ENCODE assay signal across 8 mouse cellular contexts in genomic region chr1:177442196-177442808, GRCm38 (mm10). TPM values are rescaled to one million over a fixed set of nuclear protein-coding genes. Genes with fewer than 3 reads are reported as not detected.
A peak's percentile ranks its signal among the peaks of the same experiment; 100 is the strongest.
DNase-seq lines count a peak whose midpoint lies in the region; ATAC-seq and TF ChIP-seq lines count a peak whose summit lies in the region.

Zbtb18 (plus strand) TSS chr1:177442351.

- WGBS in lung, postnatal 0 days: 3% methylated on average over 7 of the region's 106 CpGs
- under 1% methylated on average over 36 of the region's 106 CpGs for WGBS in intestine, embryonic 16.5 days
- 2% methylated on average over 70 of the region's 106 CpGs for WGBS in midbrain, embryonic 10.5 days

- TF ChIP-seq EP300 in lung, postnatal 0 days (IDR thresholded peaks at IDR 0.05): no peak

- peak within 1 kb of the TSS; percentile 79 for H3K4me3 ChIP-seq in lung, postnatal 0 days (ENCODE audit: low read depth, low read length)
- H3K4me3 ChIP-seq in intestine, embryonic 16.5 days (ENCODE audit: low read length): peak within 1 kb of the TSS; percentile 76
- peak within 1 kb of the TSS; percentile 97 for H3K4me3 ChIP-seq in midbrain, embryonic 10.5 days

- H3K4me2 ChIP-seq in lung, postnatal 0 days (replicated peaks; ENCODE audit: low read depth, low read length): peak within 1 kb of the TSS; percentile 98
- peak within 1 kb of the TSS; percentile 91 for H3K4me2 ChIP-seq in intestine, embryonic 16.5 days (ENCODE audit: low read depth, low read length)

- intact Hi-C loops in gastrocnemius, postnatal 14 days (cut with DNase I; ENCODE audit: low total_unique reads): loop anchor here (10.0 kb wide), 1 partner anchor 242 kb away; no protein-coding TSS in a partner anchor

- ATAC-seq in lung, postnatal 0 days: peak; percentile 8
- peak; percentile 16 for ATAC-seq in intestine, embryonic 16.5 days

- no peak for TF ChIP-seq CTCF in lung, postnatal 0 days (IDR thresholded peaks at IDR 0.05)

- no peaks in the 10 kb centered on the region for H3K9me3 ChIP-seq in lung, postnatal 0 days (ENCODE audit: low read length)
- H3K9me3 ChIP-seq in intestine, embryonic 16.5 days (ENCODE audit: control insufficient read depth, low read length): no peaks in the 10 kb centered on the region
- H3K9me3 ChIP-seq in midbrain, embryonic 10.5 days (replicated peaks): no peaks in the 10 kb centered on the region

- peak within 1 kb of the TSS; percentile 79 for H3K9ac ChIP-seq in lung, postnatal 0 days (replicated peaks; ENCODE audit: low read depth)
- peak within 1 kb of the TSS; percentile 90 for H3K9ac ChIP-seq in intestine, embryonic 16.5 days (ENCODE audit: low read depth, low read length)

- peaks cover 14% of the 10 kb centered on the region for H3K4me1 ChIP-seq in lung, postnatal 0 days (ENCODE audit: insufficient read depth, low read depth, low read length)
- peaks cover 4% of the 10 kb centered on the region; the same call in 1 of the 2 replicates for H3K4me1 ChIP-seq in intestine, embryonic 16.5 days (ENCODE audit: control insufficient read depth, insufficient read depth, low read length)
- peaks cover 57% of the 10 kb centered on the region for H3K4me1 ChIP-seq in midbrain, embryonic 10.5 days

- no peaks in the 10 kb centered on the region for H3K27me3 ChIP-seq in lung, postnatal 0 days (replicated peaks; ENCODE audit: insufficient read depth, low read length)
- H3K27me3 ChIP-seq in intestine, embryonic 16.5 days (replicated peaks; ENCODE audit: control insufficient read depth, insufficient read depth, low read length): no peaks in the 10 kb centered on the region
- no peaks in the 10 kb centered on the region for H3K27me3 ChIP-seq in midbrain, embryonic 10.5 days (ENCODE audit: low read depth, poor library complexity, severe bottlenecking)

- peak within 1 kb of the TSS; percentile 95 for H3K27ac ChIP-seq in lung, postnatal 0 days (ENCODE audit: low read length)
- H3K27ac ChIP-seq in intestine, embryonic 16.5 days (ENCODE audit: low read length): peak within 1 kb of the TSS; percentile 97
- H3K27ac ChIP-seq in midbrain, embryonic 10.5 days (replicated peaks): peak within 1 kb of the TSS; percentile 99

- H3K36me3 ChIP-seq in lung, postnatal 0 days (ENCODE audit: insufficient read depth, low read length): no peaks in the 10 kb centered on the region
- peaks cover under 1% of the 10 kb centered on the region; the same call in 1 of the 2 replicates for H3K36me3 ChIP-seq in intestine, embryonic 16.5 days (ENCODE audit: control insufficient read depth, insufficient read depth, low read length)
- H3K36me3 ChIP-seq in midbrain, embryonic 10.5 days: peaks cover 4% of the 10 kb centered on the region

- DNase-seq in lung, postnatal 0 days (ENCODE audit: low spot score): peak; percentile 64
- DNase-seq in lung, postnatal 36 days: no peak
- no peak for DNase-seq in adrenal gland, postnatal 4 days (ENCODE audit: low spot score in 2 of 2)
- no peak for DNase-seq in gastrocnemius, postnatal 14 days
- DNase-seq in midbrain, embryonic 10.5 days (ENCODE audit: low spot score): no peak
- DNase-seq in thymus, postnatal 14 days: peak; percentile 61
- no peak for DNase-seq in lung, postnatal 14 days

RNA-seq across cellular contexts. Expression of gene Zbtb18, which starts in this region (rescaled TPM):
- 2.0 and 3.0 TPM in 2 replicates for polyA plus RNA-seq in lung, postnatal 0 days (2015; fragmentation: Nextera tagmentation; extraction: Ambion mirVana)
- 10 to 100 TPM; 32.3 to 36.5 TPM for total RNA-seq in adrenal gland, postnatal 4 days (2021)
- 10 to 100 TPM; 55.8 to 72.3 TPM for total RNA-seq in gastrocnemius, postnatal 14 days (2021)
- 1.1 and 1.3 TPM in 2 replicates for polyA plus RNA-seq in intestine, embryonic 16.5 days (2015; fragmentation: Nextera tagmentation; extraction: Ambion mirVana)
- 5.1 and 6.1 TPM in 2 replicates for polyA plus RNA-seq in midbrain, embryonic 10.5 days (2016; fragmentation: Nextera tagmentation; extraction: Ambion mirVana)

Comparison
In these comparisons a context has a peak if more than half of its experiments do, and no peak if none do; other contexts are left out.
1. DNase-seq: peak in lung, postnatal 0 days (single experiment) and thymus, postnatal 14 days (single experiment); none in lung, postnatal 36 days (single experiment), adrenal gland, postnatal 4 days (0 of 2), gastrocnemius, postnatal 14 days (single experiment), midbrain, embryonic 10.5 days (single experiment) and lung, postnatal 14 days (single experiment).
2. Peak in every context shown above with its lines, with median percentiles within 50 percentile points of each other: H3K27ac ChIP-seq and H3K4me3 ChIP-seq.